Mouse (Mus musculus): ENCODE data around the gene Fbxw4. TPM values are rescaled to one million over a fixed set of nuclear protein-coding genes. Genes with fewer than 3 reads are reported as not detected.
A peak's percentile ranks its signal among the peaks of the same experiment; 100 is the strongest.
"Not testable (repeated sequence)": the region's sequence is repeated elsewhere in the genome, so short reads cannot be mapped to it uniquely, and the experiment has no call there.

The Fbxw4 gene
- polyA plus RNA-seq, 1 experiment from 2014 or later: 5.5 TPM

GRCm38 (mm10) chr19:45653986-45654385, 6.1 kb downstream of the Fbxw4 start:
- H3K9me3 ChIP-seq: no peaks in the 10 kb centered on the region
- H3K4me3 ChIP-seq (replicated peaks): no peak overlapping the region
- no peaks in the 10 kb centered on the region for H3K27me3 ChIP-seq
- H3K4me1 ChIP-seq (replicated peaks): peaks cover 29% of the 10 kb centered on the region
- H3K36me3 ChIP-seq: no peaks in the 10 kb centered on the region
- no peak overlapping the region for H3K4me2 ChIP-seq (replicated peaks)
- WGBS: 77% methylated on average over 6 of the region's 6 CpGs
- no peak for ATAC-seq
- H3K9ac ChIP-seq (replicated peaks): no peak overlapping the region
- H3K27ac ChIP-seq: no peak overlapping the region

- Histone ChIP-seq H3K27me3 (no peaks in the 10 kb centered on the region), H3K9ac (replicated peaks) (no peak overlapping the region), H3K9me3 (no peaks in the 10 kb centered on the region), H3K36me3 (no peaks in the 10 kb centered on the region), H3K4me1 (replicated peaks) (peaks cover 22% of the 10 kb centered on the region), H3K4me2 (replicated peaks) (no peak overlapping the region), H3K27ac (no peak overlapping the region), H3K4me3 (replicated peaks) (no peak overlapping the region)
- no peak for ATAC-seq
- 66% methylated on average over 15 of the region's 15 CpGs for WGBS
These were observed 7.7 kb downstream of the Fbxw4 start for GRCm38 (mm10) chr19:45652286-45652988.

GRCm38 (mm10) chr19:45651524-45651923, 8.6 kb downstream of the Fbxw4 start:
- no peak overlapping the region for H3K4me3 ChIP-seq (replicated peaks)
- WGBS: 92% methylated on average over 8 of the region's 8 CpGs
- no peak overlapping the region for H3K27ac ChIP-seq
- peaks cover 19% of the 10 kb centered on the region for H3K4me1 ChIP-seq (replicated peaks)
- no peaks in the 10 kb centered on the region for H3K27me3 ChIP-seq
- H3K36me3 ChIP-seq: no peaks in the 10 kb centered on the region
- no peak for ATAC-seq
- H3K9me3 ChIP-seq: no peaks in the 10 kb centered on the region
- no peak overlapping the region for H3K4me2 ChIP-seq (replicated peaks)
- H3K9ac ChIP-seq (replicated peaks): no peak overlapping the region

- no peaks in the 10 kb centered on the region for H3K36me3 ChIP-seq
- ATAC-seq: no peak
- H3K9ac ChIP-seq (replicated peaks): no peak overlapping the region
- H3K4me3 ChIP-seq (replicated peaks): no peak overlapping the region
- H3K4me1 ChIP-seq (replicated peaks): peaks cover 8% of the 10 kb centered on the region
- 80% methylated on average over 4 of the region's 4 CpGs for WGBS
- no peak overlapping the region for H3K4me2 ChIP-seq (replicated peaks)
- H3K27me3 ChIP-seq: no peaks in the 10 kb centered on the region
- H3K27ac ChIP-seq: no peak overlapping the region
- H3K9me3 ChIP-seq: no peaks in the 10 kb centered on the region
These were observed 10.3 kb downstream of the Fbxw4 start for GRCm38 (mm10) chr19:45649776-45650175.

- ATAC-seq: peak; percentile 70; the same call in 1 of the 2 replicates
- H3K4me2 ChIP-seq (replicated peaks); H3K27ac ChIP-seq; H3K36me3 ChIP-seq; H3K9ac ChIP-seq (replicated peaks); H3K9me3 ChIP-seq; H3K27me3 ChIP-seq; H3K4me3 ChIP-seq (replicated peaks); H3K4me1 ChIP-seq (replicated peaks): not testable (repeated sequence)
- WGBS: 96% methylated on average over 6 of the region's 6 CpGs
These were observed 11.6 kb downstream of the Fbxw4 start for GRCm38 (mm10) chr19:45648469-45648868.

GRCm38 (mm10) chr19:45646866-45647265, 13.2 kb downstream of the Fbxw4 start:
- Histone ChIP-seq H3K27me3 (no peaks in the 10 kb centered on the region), H3K4me3 (replicated peaks) (no peak overlapping the region), H3K4me1 (replicated peaks) (peaks cover 2% of the 10 kb centered on the region; the same call in 1 of the 2 replicates), H3K4me2 (replicated peaks) (no peak overlapping the region), H3K36me3 (no peaks in the 10 kb centered on the region), H3K27ac (no peak overlapping the region), H3K9ac (replicated peaks) (no peak overlapping the region), H3K9me3 (no peaks in the 10 kb centered on the region)
- ATAC-seq: no peak
- 65% methylated on average over 4 of the region's 4 CpGs for WGBS

- no peak for ATAC-seq
- no peaks in the 10 kb centered on the region for H3K27me3 ChIP-seq
- no peak overlapping the region for H3K27ac ChIP-seq
- H3K36me3 ChIP-seq: peaks cover 5% of the 10 kb centered on the region; the same call in 1 of the 2 replicates
- H3K4me3 ChIP-seq (replicated peaks): no peak overlapping the region
- no peaks in the 10 kb centered on the region for H3K4me1 ChIP-seq (replicated peaks)
- H3K9ac ChIP-seq (replicated peaks): no peak overlapping the region
- WGBS: 89% methylated on average over 7 of the region's 7 CpGs
- H3K4me2 ChIP-seq (replicated peaks): no peak overlapping the region
- H3K9me3 ChIP-seq: no peaks in the 10 kb centered on the region
These were observed 19.4 kb downstream of the Fbxw4 start for GRCm38 (mm10) chr19:45640691-45641090.

- H3K27me3 ChIP-seq: no peaks in the 10 kb centered on the region
- WGBS: 67% methylated on average over 5 of the region's 5 CpGs
- no peak for ATAC-seq
- H3K36me3 ChIP-seq: peaks cover 23% of the 10 kb centered on the region
- no peak overlapping the region for H3K27ac ChIP-seq
- no peaks in the 10 kb centered on the region for H3K9me3 ChIP-seq
- no peak overlapping the region for H3K4me2 ChIP-seq (replicated peaks)
- no peak overlapping the region for H3K4me3 ChIP-seq (replicated peaks)
- H3K9ac ChIP-seq (replicated peaks): no peak overlapping the region
- H3K4me1 ChIP-seq (replicated peaks): no peaks in the 10 kb centered on the region
These were observed 24.2 kb downstream of the Fbxw4 start for GRCm38 (mm10) chr19:45635960-45636359.

GRCm38 (mm10) chr19:45631584-45631983, 28.5 kb downstream of the Fbxw4 start:
- no peaks in the 10 kb centered on the region for H3K9me3 ChIP-seq
- ATAC-seq: no peak
- H3K9ac ChIP-seq (replicated peaks): no peak overlapping the region
- no peak overlapping the region for H3K27ac ChIP-seq
- H3K4me3 ChIP-seq (replicated peaks): no peak overlapping the region
- no peaks in the 10 kb centered on the region for H3K4me1 ChIP-seq (replicated peaks)
- H3K27me3 ChIP-seq: 0 out of 2 replicates have a peak, but pooled peaks cover 6% of the 10 kb centered on the region
- peaks cover 38% of the 10 kb centered on the region for H3K36me3 ChIP-seq
- WGBS: 50% methylated on average over 3 of the region's 3 CpGs
- no peak overlapping the region for H3K4me2 ChIP-seq (replicated peaks)

GRCm38 (mm10) chr19:45630953-45631352, 29.2 kb downstream of the Fbxw4 start:
- Histone ChIP-seq H3K4me1 (replicated peaks) (no peaks in the 10 kb centered on the region), H3K4me3 (replicated peaks) (no peak overlapping the region), H3K9me3 (no peaks in the 10 kb centered on the region), H3K27ac (no peak overlapping the region), H3K27me3 (0 out of 2 replicates have a peak, but pooled peaks cover 6% of the 10 kb centered on the region), H3K4me2 (replicated peaks) (no peak overlapping the region), H3K36me3 (peaks cover 39% of the 10 kb centered on the region), H3K9ac (replicated peaks) (no peak overlapping the region)
- no peak for ATAC-seq
- WGBS: 85% methylated on average over 5 of the region's 5 CpGs

GRCm38 (mm10) chr19:45629219-45629618, 30.9 kb downstream of the Fbxw4 start:
- Histone ChIP-seq H3K27ac (no peak overlapping the region), H3K4me3 (replicated peaks) (no peak overlapping the region), H3K36me3 (peaks cover 29% of the 10 kb centered on the region), H3K9me3 (no peaks in the 10 kb centered on the region), H3K4me2 (replicated peaks) (no peak overlapping the region), H3K4me1 (replicated peaks) (no peaks in the 10 kb centered on the region), H3K27me3 (0 out of 2 replicates have a peak, but pooled peaks cover 6% of the 10 kb centered on the region), H3K9ac (replicated peaks) (no peak overlapping the region)
- ATAC-seq: no peak
- 96% methylated on average over 3 of the region's 3 CpGs for WGBS

GRCm38 (mm10) chr19:45628649-45629048, 31.5 kb downstream of the Fbxw4 start:
- Histone ChIP-seq H3K4me3 (replicated peaks) (no peak overlapping the region), H3K4me2 (replicated peaks) (no peak overlapping the region), H3K4me1 (replicated peaks) (no peaks in the 10 kb centered on the region), H3K36me3 (peaks cover 27% of the 10 kb centered on the region), H3K9ac (replicated peaks) (no peak overlapping the region), H3K27ac (no peak overlapping the region), H3K27me3 (0 out of 2 replicates have a peak, but pooled peaks cover 6% of the 10 kb centered on the region), H3K9me3 (no peaks in the 10 kb centered on the region)
- ATAC-seq: no peak
- WGBS: 51% methylated on average over 6 of the region's 6 CpGs

- Histone ChIP-seq H3K4me2 (replicated peaks) (no peak overlapping the region), H3K4me3 (replicated peaks) (no peak overlapping the region), H3K27me3 (0 out of 2 replicates have a peak, but pooled peaks cover 6% of the 10 kb centered on the region), H3K27ac (no peak overlapping the region), H3K9me3 (no peaks in the 10 kb centered on the region), H3K36me3 (peaks cover 27% of the 10 kb centered on the region), H3K4me1 (replicated peaks) (peaks cover 4% of the 10 kb centered on the region; the same call in 1 of the 2 replicates), H3K9ac (replicated peaks) (no peak overlapping the region)
- 34% methylated on average over 3 of the region's 3 CpGs for WGBS
- ATAC-seq: no peak
These were observed 33.1 kb downstream of the Fbxw4 start for GRCm38 (mm10) chr19:45627036-45627435.

All from midbrain, embryonic 13.5 days (tissue).